Mouse (Mus musculus) ZHBTc4 (cell line): ENCODE measurements at regions not wholly inside any gene's neighbourhood (a gene's known extent, or its start where the extent isn't known, plus 50 kb on each side); places are given as distances from the start of the nearest gene placed in this dataset.
A peak's percentile ranks its signal among the peaks of the same experiment; 100 is the strongest.

Source experiments
- DNase-seq: peaks from one replicate; pipeline ENCODE4 v3.0.0-alpha.2; 2011; ENCODE audit warnings: low read depth, low spot score

- DNase-seq = no peak
These were observed 56.2 kb upstream of the Kitl start for GRCm38 (mm10) chr10:99959279-99959678.

GRCm38 (mm10) chr10:99952486-99952885, 62.9 kb upstream of the Kitl start:
- no peak for DNase-seq

- DNase-seq = no peak
These were observed 63.7 kb upstream of the Kitl start for GRCm38 (mm10) chr10:99951718-99952117.

GRCm38 (mm10) chr10:99951316-99951715, 64.1 kb upstream of the Kitl start:
- DNase-seq = no peak

GRCm38 (mm10) chr10:99948740-99949139, 66.7 kb upstream of the Kitl start:
- DNase-seq = no peak

- DNase-seq = no peak
These were observed 70.0 kb upstream of the Kitl start for GRCm38 (mm10) chr10:99945418-99945817.

GRCm38 (mm10) chr10:99941665-99942064, 73.8 kb upstream of the Kitl start:
- DNase-seq = no peak

GRCm38 (mm10) chr10:99938901-99939300, 76.5 kb upstream of the Kitl start:
- no peak for DNase-seq

GRCm38 (mm10) chr10:99937921-99938618, 77.4 kb upstream of the Kitl start:
- DNase-seq = peak; percentile 59

GRCm38 (mm10) chr10:99929191-99929590, 86.2 kb upstream of the Kitl start:
- DNase-seq = no peak

- DNase-seq = no peak
These were observed 87.5 kb upstream of the Kitl start for GRCm38 (mm10) chr10:99927913-99928312.

GRCm38 (mm10) chr10:99926327-99926954, 89.0 kb upstream of the Kitl start:
- no peak for DNase-seq

- DNase-seq = no peak
These were observed 90.9 kb upstream of the Kitl start for GRCm38 (mm10) chr10:99924541-99924940.

- no peak for DNase-seq
These were observed 95.5 kb upstream of the Kitl start for GRCm38 (mm10) chr10:99919925-99920324.

- DNase-seq = no peak
These were observed 96.7 kb upstream of the Kitl start for GRCm38 (mm10) chr10:99918567-99919320.

GRCm38 (mm10) chr10:99913846-99914187, 101.6 kb upstream of the Kitl start:
- no peak for DNase-seq

GRCm38 (mm10) chr10:99913001-99913845, 102.2 kb upstream of the Kitl start:
- no peak for DNase-seq

- no peak for DNase-seq
These were observed 105.3 kb upstream of the Kitl start for GRCm38 (mm10) chr10:99910011-99910723.

- DNase-seq = no peak
These were observed 107.4 kb upstream of the Kitl start for GRCm38 (mm10) chr10:99908044-99908443.

GRCm38 (mm10) chr10:99906778-99907435, 108.5 kb upstream of the Kitl start:
- no peak for DNase-seq
